Mouse (Mus musculus) ES-Bruce4 (cell line): ENCODE results near the gene Ipo4.

Experiments used
- CTCF ChIP-seq: IDR thresholded peaks from one replicate; pipeline ENCODE4 v1.8.1; 2011; ENCODE audit warnings: low read depth, low read length
- EP300 ChIP-seq: IDR thresholded peaks from 2 replicates; pipeline ENCODE4 v1.6.1; 2011; ENCODE audit warnings: low read depth, low read length; ENCODE audit not compliant: insufficient read depth

GRCm38 (mm10) chr14:55586149-55586548 lies 49.6 kb downstream of the Ipo4 start:
- TF ChIP-seq EP300 (no peak), CTCF (no peak)
